Mouse (Mus musculus) lung, postnatal 0 days (tissue): ENCODE measurements around the gene Fam92b. TPM values are rescaled to one million over a fixed set of nuclear protein-coding genes. Genes with fewer than 3 reads are reported as not detected.

Source experiments
- ATAC-seq: fragments of 200-750 bp; cut with Nextera tagmentation; 2 replicates; pipeline ENCODE4 v1.8.0; 2017; ENCODE audit warnings: moderate library complexity
- DNase-seq: peaks from one replicate; pipeline ENCODE4 v3.0.0-alpha.2; 2016; ENCODE audit warnings: low spot score
- H3K27ac ChIP-seq: fragments of 300-500 bp; sonication (generic); 2 replicates; pipeline ENCODE4 v1.5.1; 2014; ENCODE audit warnings: antibody characterized with exemption, mild to moderate bottlenecking, low read length, mixed read lengths
- H3K27me3 ChIP-seq: fragments of 300-500 bp; sonication (generic); replicated peaks from 2 replicates; pipeline ENCODE4 v1.6.1; 2014; ENCODE audit warnings: low read length, mixed read lengths; ENCODE audit not compliant: insufficient read depth
- H3K36me3 ChIP-seq: fragments of 300-500 bp; sonication (generic); 2 replicates; pipeline ENCODE4 v1.6.1; 2014; ENCODE audit warnings: low read length, mixed read lengths; ENCODE audit not compliant: insufficient read depth
- H3K4me1 ChIP-seq: fragments of 300-500 bp; sonication (generic); 2 replicates; pipeline ENCODE4 v1.6.1; 2014; ENCODE audit warnings: antibody characterized with exemption, low read depth, low read length, mixed read lengths; ENCODE audit not compliant: insufficient read depth
- H3K4me2 ChIP-seq: fragments of 300-500 bp; sonication (generic); replicated peaks from 2 replicates; pipeline ENCODE4 v1.6.1; 2014; ENCODE audit warnings: low read depth, mild to moderate bottlenecking, low read length, moderate library complexity, mixed read lengths
- H3K4me3 ChIP-seq: fragments of 300-500 bp; sonication (generic); 2 replicates; pipeline ENCODE4 v1.5.1; 2014; ENCODE audit warnings: low read depth, low read length
- H3K9ac ChIP-seq: fragments of 300-500 bp; sonication (generic); replicated peaks from 2 replicates; pipeline ENCODE4 v1.6.1; 2014; ENCODE audit warnings: low read depth, mild to moderate bottlenecking
- H3K9me3 ChIP-seq: fragments of 300-500 bp; sonication (generic); 2 replicates; pipeline ENCODE4 v1.6.1; 2016; ENCODE audit warnings: low read length, mixed read lengths
- CTCF ChIP-seq: IDR thresholded peaks from 2 replicates; pipeline ENCODE4 v1.5.1; 2016; ENCODE audit warnings: antibody characterized with exemption, mild to moderate bottlenecking
- EP300 ChIP-seq: IDR thresholded peaks from 2 replicates; pipeline ENCODE4 v1.6.1; 2016; ENCODE audit warnings: antibody characterized with exemption, mild to moderate bottlenecking, control low read depth
- WGBS: fragments of 180-500 bp; shearing (Covaris S2); extraction: QIAGEN DNeasy Blood & Tissue Kit; methylation state at CpG from one replicate; pipeline ENCODE4 v1.1.7; 2014; 5-methylcytosine and 5-hydroxymethylcytosine counted together
- polyA plus RNA-seq: library from polyadenylated mRNA; unstranded; fragments of >200 nt; fragmentation: Nextera tagmentation; extraction: Ambion mirVana; gene quantifications from 2 replicates; pipeline ENCODE4 v1.2.1, GENCODE M21; 2015

Fam92b gene
- polyA plus RNA-seq, 1 experiment from 2014 or later: 3.9 TPM

DNA sequence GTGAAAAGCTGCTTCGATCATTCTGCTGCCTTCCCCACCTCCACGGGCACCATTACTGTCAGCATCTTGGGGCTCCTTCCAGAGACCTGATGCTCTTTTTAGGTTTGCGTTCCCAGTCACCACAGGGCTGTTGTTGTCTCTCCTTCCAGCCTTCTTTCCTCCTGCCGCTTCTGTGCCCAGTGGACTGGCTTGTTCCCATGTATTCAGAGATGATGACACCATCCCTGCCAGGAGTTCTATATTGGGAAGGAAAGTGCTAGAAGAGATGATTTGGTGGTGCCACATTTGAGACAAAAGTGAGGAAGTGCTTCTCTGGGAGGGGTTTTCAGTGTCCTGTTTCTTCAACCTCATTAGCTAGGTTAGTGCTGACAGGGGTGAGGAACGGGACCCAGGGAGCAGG is 58.4 kb downstream of the Fam92b start:
- 0 out of 2 replicates have a peak, but pooled peaks cover 4% of the 10 kb centered on the region for H3K36me3 ChIP-seq
- peaks cover 18% of the 10 kb centered on the region for H3K27me3 ChIP-seq
- no peak overlapping the region for H3K9ac ChIP-seq
- no peak overlapping the region for H3K4me2 ChIP-seq
- no peak for ATAC-seq
- no peak for DNase-seq
- no peak overlapping the region for H3K4me3 ChIP-seq
- H3K4me1 ChIP-seq: no peaks in the 10 kb centered on the region; the same call in 1 of the 2 replicates
- WGBS: 76% methylated on average over 5 of the region's 5 CpGs
- no peak overlapping the region for H3K27ac ChIP-seq
- no peaks in the 10 kb centered on the region for H3K9me3 ChIP-seq
- no peak for TF ChIP-seq CTCF
- no peak for TF ChIP-seq EP300

- H3K9ac ChIP-seq: no peak overlapping the region
- no peak for TF ChIP-seq CTCF
- TF ChIP-seq EP300: peak; percentile 52
- 57% methylated on average over 9 of the region's 9 CpGs for WGBS
- no peak for ATAC-seq
- H3K36me3 ChIP-seq: 0 out of 2 replicates have a peak, but pooled peaks cover 4% of the 10 kb centered on the region
- no peak overlapping the region for H3K27ac ChIP-seq
- H3K4me1 ChIP-seq: peaks cover 3% of the 10 kb centered on the region; the same call in 1 of the 2 replicates
- H3K9me3 ChIP-seq: no peaks in the 10 kb centered on the region
- no peak overlapping the region for H3K4me2 ChIP-seq
- H3K4me3 ChIP-seq: no peak overlapping the region
- no peak for DNase-seq
- peaks cover 18% of the 10 kb centered on the region for H3K27me3 ChIP-seq
These were observed 59.1 kb downstream of the Fam92b start for GRCm38 (mm10) chr8:120118162-120118561.

- TF ChIP-seq CTCF (no peak), EP300 (no peak)
- peaks cover 9% of the 10 kb centered on the region; the same call in 1 of the 2 replicates for H3K4me1 ChIP-seq
- peaks cover 18% of the 10 kb centered on the region for H3K27me3 ChIP-seq
- H3K4me3 ChIP-seq: no peak overlapping the region
- H3K36me3 ChIP-seq: 0 out of 2 replicates have a peak, but pooled peaks cover 4% of the 10 kb centered on the region
- H3K9me3 ChIP-seq: no peaks in the 10 kb centered on the region
- WGBS: 54% methylated on average over 7 of the region's 7 CpGs
- DNase-seq: no peak
- no peak for ATAC-seq
- no peak overlapping the region for H3K9ac ChIP-seq
- H3K27ac ChIP-seq: no peak overlapping the region
- H3K4me2 ChIP-seq: no peak overlapping the region
These were observed 60.7 kb downstream of the Fam92b start for GRCm38 (mm10) chr8:120116600-120116999.

Other genes starting within 250 kb of the Fam92b start
- gene Crispld2, start 185.0 kb downstream of the Fam92b start, polyA plus RNA-seq: 9.7 and 16.8 TPM in 2 replicates
- 31.0 and 33.0 TPM in 2 replicates for gene Zdhhc7, start 76.0 kb downstream of the Fam92b start, polyA plus RNA-seq
- 16.3 and 16.6 TPM in 2 replicates for gene 6430548M08Rik, start 63.3 kb downstream of the Fam92b start, polyA plus RNA-seq
- 9.5 and 9.9 TPM in 2 replicates for gene Gse1, start 51.0 kb upstream of the Fam92b start, polyA plus RNA-seq